Mouse (Mus musculus) lung, embryonic 15.5 days (tissue): ENCODE data around the gene Tcaim. TPM values are rescaled to one million over a fixed set of nuclear protein-coding genes. Genes with fewer than 3 reads are reported as not detected.
"Not testable (repeated sequence)": the region's sequence is repeated elsewhere in the genome, so short reads cannot be mapped to it uniquely, and the experiment has no call there.

Source experiments
- ATAC-seq: fragments of 200-750 bp; cut with Nextera tagmentation; 2 replicates; pipeline ENCODE4 v1.8.0; 2017; ENCODE audit warnings: moderate number of reproducible peaks, borderline replicate concordance; ENCODE audit not compliant: low FRiP score, low TSS enrichment; ENCODE audit errors: extremely low read depth
- H3K27ac ChIP-seq: fragments of 300-500 bp; sonication (generic); 2 replicates; pipeline ENCODE4 v1.5.1; 2015; ENCODE audit warnings: moderate library complexity, mild to moderate bottlenecking, inconsistent platforms
- H3K27me3 ChIP-seq: fragments of 300-500 bp; sonication (generic); 2 replicates; pipeline ENCODE4 v1.6.1; 2015; ENCODE audit warnings: inconsistent platforms
- H3K36me3 ChIP-seq: fragments of 300-500 bp; sonication (generic); 2 replicates; pipeline ENCODE4 v1.6.1; 2015; ENCODE audit warnings: inconsistent platforms
- H3K4me1 ChIP-seq: fragments of 300-500 bp; sonication (generic); 2 replicates; pipeline ENCODE4 v1.6.1; 2015; ENCODE audit warnings: inconsistent platforms
- H3K4me2 ChIP-seq: fragments of 300-500 bp; sonication (generic); 2 replicates; pipeline ENCODE4 v1.6.1; 2015; ENCODE audit warnings: inconsistent platforms, mild to moderate bottlenecking, moderate library complexity
- H3K4me3 ChIP-seq: fragments of 300-500 bp; sonication (generic); 2 replicates; pipeline ENCODE4 v1.5.1; 2015; ENCODE audit warnings: mild to moderate bottlenecking, inconsistent platforms
- H3K9ac ChIP-seq: fragments of 300-500 bp; sonication (generic); 2 replicates; pipeline ENCODE4 v1.6.1; 2015; ENCODE audit warnings: inconsistent platforms
- H3K9me3 ChIP-seq: fragments of 300-500 bp; sonication (generic); 2 replicates; pipeline ENCODE4 v1.6.1; 2016; ENCODE audit warnings: inconsistent platforms
- WGBS: fragments of 180-500 bp; shearing (Covaris S2); methylation state at CpG from one replicate; pipeline ENCODE4 v1.1.7; 2015; 5-methylcytosine and 5-hydroxymethylcytosine counted together
- polyA plus RNA-seq: library from polyadenylated mRNA; unstranded; fragments of >200 nt; fragmentation: Nextera tagmentation; extraction: Ambion mirVana; gene quantifications from 2 replicates; pipeline ENCODE4 v1.2.1, GENCODE M21; 2015

Gene Tcaim
- polyA plus RNA-seq, 1 experiment from 2014 or later = 6.2 TPM

GRCm38 (mm10) chr9:122826743-122827142 is 21.4 kb downstream of the Tcaim start:
- H3K4me2 ChIP-seq = no peak overlapping the region
- 61% methylated on average over 4 of the region's 4 CpGs for WGBS

GRCm38 (mm10) chr9:122829826-122830380 is 24.6 kb downstream of the Tcaim start:
- 50% methylated on average over 4 of the region's 4 CpGs for WGBS
- H3K27me3 ChIP-seq = no peaks in the 10 kb centered on the region
- H3K4me1 ChIP-seq = no peaks in the 10 kb centered on the region
- H3K9ac ChIP-seq = no peak overlapping the region
- peaks cover 18% of the 10 kb centered on the region for H3K36me3 ChIP-seq
- H3K27ac ChIP-seq = no peak overlapping the region
- H3K4me3 ChIP-seq = no peak overlapping the region
- no peaks in the 10 kb centered on the region for H3K9me3 ChIP-seq
- ATAC-seq = no peak
- no peak overlapping the region for H3K4me2 ChIP-seq

More at GRCm38 (mm10) chr9:122826743-122827142, 21.4 kb downstream of the Tcaim start:
- Histone ChIP-seq H3K9ac (no peak overlapping the region), H3K27me3 (no peaks in the 10 kb centered on the region), H3K9me3 (no peaks in the 10 kb centered on the region), H3K4me1 (no peaks in the 10 kb centered on the region), H3K36me3 (peaks cover 24% of the 10 kb centered on the region), H3K4me3 (no peak overlapping the region), H3K27ac (no peak overlapping the region)
- no peak for ATAC-seq

GRCm38 (mm10) chr9:122836126-122836525 is 30.8 kb downstream of the Tcaim start:
- Histone ChIP-seq H3K27me3 (no peaks in the 10 kb centered on the region), H3K9ac (no peak overlapping the region), H3K36me3 (peaks cover 3% of the 10 kb centered on the region; the same call in 1 of the 2 replicates), H3K4me3 (no peak overlapping the region), H3K4me1 (peaks cover 18% of the 10 kb centered on the region), H3K27ac (peak overlapping the region; percentile 77), H3K4me2 (no peak overlapping the region), H3K9me3 (no peaks in the 10 kb centered on the region)
- ATAC-seq = no peak
- 63% methylated on average over 9 of the region's 9 CpGs for WGBS

GRCm38 (mm10) chr9:122836790-122837189 is 31.5 kb downstream of the Tcaim start:
- H3K4me3 ChIP-seq = no peak overlapping the region
- no peaks in the 10 kb centered on the region for H3K9me3 ChIP-seq
- H3K36me3 ChIP-seq = peaks cover 3% of the 10 kb centered on the region; the same call in 1 of the 2 replicates
- H3K4me1 ChIP-seq = peaks cover 18% of the 10 kb centered on the region
- 25% methylated on average over 6 of the region's 6 CpGs for WGBS
- ATAC-seq = peak; percentile 81
- no peaks in the 10 kb centered on the region for H3K27me3 ChIP-seq
- no peak overlapping the region for H3K4me2 ChIP-seq
- H3K27ac ChIP-seq = peak overlapping the region; percentile 77
- no peak overlapping the region; the same call in 1 of the 2 replicates for H3K9ac ChIP-seq

- Histone ChIP-seq H3K4me1 (peaks cover 18% of the 10 kb centered on the region), H3K36me3 (peaks cover 3% of the 10 kb centered on the region; the same call in 1 of the 2 replicates), H3K27ac (peak overlapping the region; percentile 77), H3K4me2 (no peak overlapping the region; the same call in 1 of the 2 replicates), H3K9me3 (no peaks in the 10 kb centered on the region), H3K27me3 (no peaks in the 10 kb centered on the region), H3K4me3 (no peak overlapping the region), H3K9ac (no peak overlapping the region)
- WGBS = 65% methylated on average over 4 of the region's 4 CpGs
- peak; percentile 54 for ATAC-seq
Measured at GRCm38 (mm10) chr9:122837216-122837615, 31.9 kb downstream of the Tcaim start.

GRCm38 (mm10) chr9:122837680-122838079 is 32.3 kb downstream of the Tcaim start:
- Histone ChIP-seq H3K9ac (no peak overlapping the region), H3K4me3 (no peak overlapping the region), H3K36me3 (peaks cover 3% of the 10 kb centered on the region; the same call in 1 of the 2 replicates), H3K27ac (peak overlapping the region; percentile 77), H3K4me2 (peak overlapping the region; percentile 29), H3K27me3 (no peaks in the 10 kb centered on the region), H3K4me1 (peaks cover 18% of the 10 kb centered on the region), H3K9me3 (no peaks in the 10 kb centered on the region)
- peak; percentile 83 for ATAC-seq
- WGBS = 16% methylated on average over 16 of the region's 16 CpGs

- peaks cover 5% of the 10 kb centered on the region for H3K9me3 ChIP-seq
- H3K9ac ChIP-seq = no peak within 1 kb of the TSS
- peaks cover 5% of the 10 kb centered on the region for H3K36me3 ChIP-seq
- H3K27me3 ChIP-seq = no peaks in the 10 kb centered on the region
- H3K4me3 ChIP-seq = no peak within 1 kb of the TSS
- H3K4me2 ChIP-seq = no peak within 1 kb of the TSS
- WGBS = 51% methylated on average over 3 of the region's 3 CpGs
- H3K4me1 ChIP-seq = no peaks in the 10 kb centered on the region
- ATAC-seq = peak; percentile 39; the same call in 1 of the 2 replicates
- H3K27ac ChIP-seq = 0 out of 2 replicates have a peak within 1 kb of the TSS, but pooled peaks have one; percentile 12
Measured at GRCm38 (mm10) chr9:122843760-122844159, 38.4 kb downstream of the Tcaim start, which contains the start of gene Gm35549. Gm35549 (minus strand) TSS chr9:122844035.

- H3K4me2 ChIP-seq = no peak overlapping the region
- no peak for ATAC-seq
- no peak overlapping the region for H3K27ac ChIP-seq
- no peak overlapping the region for H3K9ac ChIP-seq
- WGBS = 78% methylated on average over 3 of the region's 3 CpGs
- no peaks in the 10 kb centered on the region for H3K27me3 ChIP-seq
- no peak overlapping the region for H3K4me3 ChIP-seq
- H3K36me3 ChIP-seq = peaks cover 22% of the 10 kb centered on the region
- no peaks in the 10 kb centered on the region for H3K4me1 ChIP-seq
- H3K9me3 ChIP-seq = peaks cover 5% of the 10 kb centered on the region
Measured at GRCm38 (mm10) chr9:122845621-122846020, 40.3 kb downstream of the Tcaim start.

GRCm38 (mm10) chr9:122846156-122846555 is 40.8 kb downstream of the Tcaim start:
- Histone ChIP-seq H3K4me3 (no peak overlapping the region), H3K4me2 (no peak overlapping the region), H3K27ac (no peak overlapping the region), H3K36me3 (peaks cover 28% of the 10 kb centered on the region), H3K9me3 (peaks cover 5% of the 10 kb centered on the region), H3K27me3 (no peaks in the 10 kb centered on the region), H3K9ac (no peak overlapping the region), H3K4me1 (no peaks in the 10 kb centered on the region)
- ATAC-seq = no peak

GRCm38 (mm10) chr9:122847811-122848311 is 42.5 kb downstream of the Tcaim start:
- not testable (repeated sequence) for H3K9me3 ChIP-seq, H3K4me1 ChIP-seq, H3K4me3 ChIP-seq, H3K9ac ChIP-seq, H3K27me3 ChIP-seq, ATAC-seq, H3K27ac ChIP-seq, H3K4me2 ChIP-seq
- H3K36me3 ChIP-seq = peaks cover 45% of the 10 kb centered on the region
- 65% methylated on average over 7 of the region's 8 CpGs for WGBS

- Histone ChIP-seq H3K4me2 (no peak overlapping the region), H3K4me3 (no peak overlapping the region), H3K27ac (no peak overlapping the region), H3K9me3 (peaks cover 5% of the 10 kb centered on the region; the same call in 1 of the 2 replicates), H3K9ac (no peak overlapping the region), H3K4me1 (no peaks in the 10 kb centered on the region), H3K27me3 (no peaks in the 10 kb centered on the region), H3K36me3 (peaks cover 94% of the 10 kb centered on the region)
- no peak for ATAC-seq
- 88% methylated on average over 7 of the region's 7 CpGs for WGBS
Measured at GRCm38 (mm10) chr9:122854526-122854925, 49.2 kb downstream of the Tcaim start.

GRCm38 (mm10) chr9:122855141-122855540 is 49.8 kb downstream of the Tcaim start:
- WGBS = 72% methylated on average over 2 of the region's 7 CpGs
- not testable (repeated sequence) for H3K9me3 ChIP-seq, H3K4me1 ChIP-seq, H3K27ac ChIP-seq, H3K27me3 ChIP-seq, ATAC-seq, H3K9ac ChIP-seq, H3K4me3 ChIP-seq, H3K4me2 ChIP-seq
- peaks cover 94% of the 10 kb centered on the region for H3K36me3 ChIP-seq
